26 mouse cellular contexts compared by ENCODE assay signal in genomic region chr5:119378261-119378660, GRCm38 (mm10).
DNase-seq lines count a peak whose midpoint lies in the region; ATAC-seq and TF ChIP-seq lines count a peak whose summit lies in the region.
"Had no signal": no experiment of that assay in that cellular context is flagged by ENCODE, and none has a peak within 500 bp of the region (broad histone marks: within the 10 kb centered on the region; RNA-seq: fewer than 3 reads in every experiment).

No protein-coding gene starts in this region.

- ATAC-seq in kidney, embryonic 15.5 days (replicated peaks; ENCODE audit: low FRiP score), result no peak
- no peak for ATAC-seq in CD4-positive, CD25-positive, alpha-beta regulatory T cell, adult 4 months
- ATAC-seq in erythroblast, adult 5-6 weeks (replicated peaks; ENCODE audit: low FRiP score, poor library complexity, severe bottlenecking), result no peak
- ATAC-seq: forebrain, embryonic 14.5 days; hindbrain, postnatal 0 days; intestine, embryonic 16.5 days; midbrain, embryonic 16.5 days had no signal

- no peak for TF ChIP-seq POLR2A in lung, adult 2 months (IDR thresholded peaks at IDR 0.05; ENCODE audit: borderline replicate concordance, extremely low read depth, low read depth, low read length)

- no peak overlapping the region for H3K4me2 ChIP-seq in kidney, embryonic 15.5 days
- H3K4me2 ChIP-seq: embryonic facial prominence, embryonic 12.5 days; limb, embryonic 15.5 days had no signal

- DNase-seq in kidney, adult 18-20 months, result peak; percentile 5
- DNase-seq in lung, postnatal 36 days, result peak; percentile 22
- DNase-seq in lung, adult 2 months, result no peak
- DNase-seq in embryo, embryonic 10.5 days (ENCODE audit: low spot score), result peak; percentile 83
- peak; percentile 57 for DNase-seq in limb, embryonic 10.5 days (ENCODE audit: low spot score)
- DNase-seq: adrenal gland, postnatal 25 days; B cell, adult 2 months; cerebellum, adult 8-10 months; cerebellum, postnatal 36 days; layer of hippocampus, adult 9-11 months; lung, postnatal 10 days; right cerebral cortex, postnatal 14 days had no signal

- H3K36me3 ChIP-seq in kidney, embryonic 15.5 days, result no peaks in the 10 kb centered on the region
- H3K36me3 ChIP-seq in limb, embryonic 10.5 days, result no peaks in the 10 kb centered on the region
- H3K36me3 ChIP-seq: embryonic facial prominence, embryonic 12.5 days; heart, embryonic 10.5 days; limb, embryonic 15.5 days had no signal

- H3K27me3 ChIP-seq in kidney, embryonic 15.5 days, result peaks cover 6% of the 10 kb centered on the region; the same call in 1 of the 2 replicates
- H3K27me3 ChIP-seq in limb, embryonic 10.5 days (ENCODE audit: low read depth, poor library complexity, severe bottlenecking), result peaks cover 47% of the 10 kb centered on the region
- H3K27me3 ChIP-seq: embryonic facial prominence, embryonic 12.5 days had no signal

- no peak for TF ChIP-seq CTCF in lung, adult 2 months (IDR thresholded peaks at IDR 0.05; ENCODE audit: insufficient read depth, low read length)

- H3K9ac ChIP-seq in kidney, embryonic 15.5 days, result no peak overlapping the region
- H3K9ac ChIP-seq: embryonic facial prominence, embryonic 12.5 days; limb, embryonic 15.5 days; liver, embryonic 14.5 days had no signal

- peaks cover 9% of the 10 kb centered on the region for H3K4me1 ChIP-seq in kidney, embryonic 15.5 days
- H3K4me1 ChIP-seq in lung, adult 2 months (ENCODE audit: control insufficient read depth, insufficient read depth, low read length), result no peaks in the 10 kb centered on the region
- H3K4me1 ChIP-seq in limb, embryonic 10.5 days, result peaks cover 42% of the 10 kb centered on the region
- H3K4me1 ChIP-seq: embryonic facial prominence, embryonic 12.5 days; limb, embryonic 15.5 days; megakaryocyte, embryonic 14.5 days had no signal

- WGBS in kidney, embryonic 15.5 days, result 19% methylated on average over 8 of the region's 8 CpGs
- 54% methylated on average over 8 of the region's 8 CpGs for WGBS in lung, adult 2 months
- 2% methylated on average over 8 of the region's 8 CpGs for WGBS in limb, embryonic 10.5 days

- H3K4me3 ChIP-seq in kidney, embryonic 15.5 days (replicated peaks), result no peak overlapping the region
- no peak overlapping the region for H3K4me3 ChIP-seq in lung, adult 2 months (replicated peaks; ENCODE audit: extremely low read depth, low read depth, low read length)
- H3K4me3 ChIP-seq in limb, embryonic 10.5 days, result peak overlapping the region; percentile 7; the same call in 1 of the 2 replicates
- H3K4me3 ChIP-seq: embryonic facial prominence, embryonic 12.5 days; erythroblast, embryonic 14.5 days; heart, embryonic 10.5 days; limb, embryonic 15.5 days; megakaryocyte, embryonic 14.5 days; myocyte had no signal

- no peak overlapping the region for H3K27ac ChIP-seq in kidney, embryonic 15.5 days
- peak overlapping the region; percentile 72 for H3K27ac ChIP-seq in limb, embryonic 10.5 days
- H3K27ac ChIP-seq: embryonic facial prominence, embryonic 12.5 days; heart, embryonic 10.5 days; hindbrain, postnatal 0 days; limb, embryonic 15.5 days; liver, embryonic 14.5 days had no signal

- no peaks in the 10 kb centered on the region for H3K9me3 ChIP-seq in kidney, embryonic 15.5 days (replicated peaks)
- 0 out of 2 replicates have a peak, but pooled peaks cover 4% of the 10 kb centered on the region for H3K9me3 ChIP-seq in limb, embryonic 10.5 days (replicated peaks)
- H3K9me3 ChIP-seq: heart, embryonic 10.5 days had no signal
